Mouse (Mus musculus) liver, embryonic 15.5 days (tissue): ENCODE measurements around the gene Ip6k2. TPM values are rescaled to one million over a fixed set of nuclear protein-coding genes. Genes with fewer than 3 reads are reported as not detected.

Experiments used
- ATAC-seq: fragments of 200-750 bp; cut with Nextera tagmentation; 2 replicates; pipeline ENCODE4 v1.8.0; 2017; ENCODE audit warnings: moderate number of reproducible peaks, mild to moderate bottlenecking, moderate library complexity; ENCODE audit not compliant: insufficient read depth
- H3K27ac ChIP-seq: fragments of 300-500 bp; sonication (generic); replicated peaks from 2 replicates; pipeline ENCODE4 v1.5.1; 2015; ENCODE audit warnings: mild to moderate bottlenecking, inconsistent platforms
- H3K27me3 ChIP-seq: fragments of 300-500 bp; sonication (generic); 2 replicates; pipeline ENCODE4 v1.6.1; 2015; ENCODE audit warnings: mild to moderate bottlenecking, inconsistent platforms
- H3K36me3 ChIP-seq: fragments of 300-500 bp; sonication (generic); replicated peaks from 2 replicates; pipeline ENCODE4 v1.6.1; 2015; ENCODE audit warnings: moderate library complexity, mild to moderate bottlenecking, inconsistent platforms
- H3K4me1 ChIP-seq: fragments of 300-500 bp; sonication (generic); replicated peaks from 2 replicates; pipeline ENCODE4 v1.6.1; 2015; ENCODE audit warnings: inconsistent platforms
- H3K4me2 ChIP-seq: fragments of 300-500 bp; sonication (generic); 2 replicates; pipeline ENCODE4 v1.6.1; 2015; ENCODE audit warnings: moderate library complexity, mild to moderate bottlenecking, inconsistent platforms
- H3K4me3 ChIP-seq: fragments of 300-500 bp; sonication (generic); replicated peaks from 2 replicates; pipeline ENCODE4 v1.5.1; 2015; ENCODE audit warnings: mild to moderate bottlenecking, inconsistent platforms
- H3K9ac ChIP-seq: fragments of 300-500 bp; sonication (generic); 2 replicates; pipeline ENCODE4 v1.6.1; 2015; ENCODE audit warnings: moderate library complexity, mild to moderate bottlenecking, inconsistent platforms
- H3K9me3 ChIP-seq: fragments of 300-500 bp; sonication (generic); replicated peaks from 2 replicates; pipeline ENCODE4 v1.6.1; 2016; ENCODE audit warnings: inconsistent platforms
- WGBS: fragments of 180-500 bp; shearing (Covaris S2); methylation state at CpG from one replicate; pipeline ENCODE4 v1.1.7; 2015; ENCODE audit warnings: mixed read lengths; ENCODE audit not compliant: insufficient replicate concordance; 5-methylcytosine and 5-hydroxymethylcytosine counted together
- polyA plus RNA-seq: library from polyadenylated mRNA; unstranded; fragments of >200 nt; fragmentation: Nextera tagmentation; extraction: Ambion mirVana; gene quantifications from 2 replicates; pipeline ENCODE4 v1.2.1, GENCODE M21; 2015

The Ip6k2 gene
- 11.6 and 12.9 TPM in 2 replicates for polyA plus RNA-seq

- Histone ChIP-seq H3K27me3 (peaks cover 6% of the 10 kb centered on the region; the same call in 1 of the 2 replicates), H3K9ac (peak within 1 kb of the TSS; percentile 93), H3K36me3 (peaks cover 28% of the 10 kb centered on the region), H3K4me2 (peak within 1 kb of the TSS; percentile 79), H3K9me3 (no peaks in the 10 kb centered on the region), H3K4me3 (peak within 1 kb of the TSS; percentile 92), H3K4me1 (peaks cover 56% of the 10 kb centered on the region), H3K27ac (peak within 1 kb of the TSS; percentile 86)
- WGBS, result 0% methylated on average over 56 of the region's 56 CpGs
- ATAC-seq, result peak; percentile 94
Measured at GRCm38 (mm10) chr9:108783548-108784463, at the start of gene Ip6k2. Ip6k2 (plus strand) TSS chr9:108783796.

GRCm38 (mm10) chr9:108734626-108735025, 49.0 kb upstream of the Ip6k2 start:
- H3K9ac ChIP-seq, result no peak overlapping the region
- no peaks in the 10 kb centered on the region for H3K27me3 ChIP-seq
- H3K4me1 ChIP-seq, result no peaks in the 10 kb centered on the region
- peaks cover 13% of the 10 kb centered on the region for H3K36me3 ChIP-seq
- no peak overlapping the region for H3K27ac ChIP-seq
- ATAC-seq, result no peak
- H3K9me3 ChIP-seq, result no peaks in the 10 kb centered on the region
- H3K4me3 ChIP-seq, result no peak overlapping the region
- H3K4me2 ChIP-seq, result no peak overlapping the region

- no peak overlapping the region for H3K4me3 ChIP-seq
- ATAC-seq, result no peak
Measured at GRCm38 (mm10) chr9:108739239-108739638, 44.4 kb upstream of the Ip6k2 start.

GRCm38 (mm10) chr9:108740062-108740461, 43.5 kb upstream of the Ip6k2 start:
- H3K4me3 ChIP-seq, result no peak overlapping the region
- no peaks in the 10 kb centered on the region for H3K27me3 ChIP-seq
- H3K4me2 ChIP-seq, result no peak overlapping the region
- H3K27ac ChIP-seq, result no peak overlapping the region
- H3K4me1 ChIP-seq, result no peaks in the 10 kb centered on the region
- ATAC-seq, result no peak
- H3K9ac ChIP-seq, result no peak overlapping the region
- peaks cover 19% of the 10 kb centered on the region for H3K36me3 ChIP-seq
- 70% methylated on average over 1 of the region's 1 CpGs for WGBS
- no peaks in the 10 kb centered on the region for H3K9me3 ChIP-seq

More at GRCm38 (mm10) chr9:108739239-108739638, 44.4 kb upstream of the Ip6k2 start:
- Histone ChIP-seq H3K4me2 (no peak overlapping the region), H3K4me1 (no peaks in the 10 kb centered on the region), H3K27ac (no peak overlapping the region), H3K9ac (no peak overlapping the region), H3K9me3 (no peaks in the 10 kb centered on the region), H3K27me3 (no peaks in the 10 kb centered on the region), H3K36me3 (peaks cover 20% of the 10 kb centered on the region)
- 39% methylated on average over 3 of the region's 3 CpGs for WGBS

GRCm38 (mm10) chr9:108742048-108742447, 41.5 kb upstream of the Ip6k2 start:
- Histone ChIP-seq H3K4me1 (0 out of 2 replicates have a peak, but pooled peaks cover 2% of the 10 kb centered on the region), H3K4me3 (no peak overlapping the region), H3K36me3 (peaks cover 35% of the 10 kb centered on the region), H3K4me2 (no peak overlapping the region), H3K27me3 (no peaks in the 10 kb centered on the region), H3K9me3 (no peaks in the 10 kb centered on the region), H3K27ac (no peak overlapping the region), H3K9ac (no peak overlapping the region)
- 72% methylated on average over 9 of the region's 9 CpGs for WGBS
- ATAC-seq, result no peak

- Histone ChIP-seq H3K4me1 (peaks cover 19% of the 10 kb centered on the region), H3K27ac (peak overlapping the region; percentile 36), H3K4me3 (no peak overlapping the region), H3K9me3 (no peaks in the 10 kb centered on the region), H3K4me2 (no peak overlapping the region), H3K36me3 (peaks cover 38% of the 10 kb centered on the region), H3K27me3 (no peaks in the 10 kb centered on the region), H3K9ac (no peak overlapping the region)
- WGBS, result 80% methylated on average over 14 of the region's 14 CpGs
- ATAC-seq, result no peak
Measured at GRCm38 (mm10) chr9:108746876-108747499, 36.6 kb upstream of the Ip6k2 start.

GRCm38 (mm10) chr9:108747694-108748093, 35.9 kb upstream of the Ip6k2 start:
- peak; percentile 89 for ATAC-seq
- Histone ChIP-seq H3K9ac (no peak overlapping the region), H3K9me3 (no peaks in the 10 kb centered on the region), H3K4me1 (peaks cover 19% of the 10 kb centered on the region), H3K27me3 (no peaks in the 10 kb centered on the region), H3K36me3 (peaks cover 38% of the 10 kb centered on the region), H3K4me2 (no peak overlapping the region), H3K4me3 (no peak overlapping the region), H3K27ac (peak overlapping the region; percentile 36)
- 57% methylated on average over 3 of the region's 3 CpGs for WGBS

GRCm38 (mm10) chr9:108748600-108749183, 34.9 kb upstream of the Ip6k2 start:
- peaks cover 30% of the 10 kb centered on the region for H3K36me3 ChIP-seq
- peaks cover 19% of the 10 kb centered on the region for H3K4me1 ChIP-seq
- H3K27me3 ChIP-seq, result no peaks in the 10 kb centered on the region
- H3K4me3 ChIP-seq, result no peak overlapping the region
- no peaks in the 10 kb centered on the region for H3K9me3 ChIP-seq
- H3K4me2 ChIP-seq, result no peak overlapping the region
- WGBS, result 79% methylated on average over 11 of the region's 11 CpGs
- H3K9ac ChIP-seq, result no peak overlapping the region
- H3K27ac ChIP-seq, result no peak overlapping the region
- ATAC-seq, result no peak

- Histone ChIP-seq H3K27me3 (no peaks in the 10 kb centered on the region), H3K4me3 (no peak overlapping the region), H3K4me1 (peaks cover 19% of the 10 kb centered on the region), H3K4me2 (no peak overlapping the region), H3K9ac (no peak overlapping the region), H3K27ac (no peak overlapping the region), H3K36me3 (peaks cover 17% of the 10 kb centered on the region), H3K9me3 (no peaks in the 10 kb centered on the region)
- WGBS, result 78% methylated on average over 11 of the region's 11 CpGs
- ATAC-seq, result no peak
Measured at GRCm38 (mm10) chr9:108750616-108751015, 33.0 kb upstream of the Ip6k2 start.

- H3K9me3 ChIP-seq, result no peaks in the 10 kb centered on the region
- no peak overlapping the region for H3K4me2 ChIP-seq
- H3K4me1 ChIP-seq, result peaks cover 14% of the 10 kb centered on the region
- 71% methylated on average over 11 of the region's 11 CpGs for WGBS
- no peak overlapping the region for H3K9ac ChIP-seq
- H3K36me3 ChIP-seq, result peaks cover 2% of the 10 kb centered on the region
- no peak for ATAC-seq
- H3K27ac ChIP-seq, result no peak overlapping the region
- H3K27me3 ChIP-seq, result no peaks in the 10 kb centered on the region
- no peak overlapping the region for H3K4me3 ChIP-seq
Measured at GRCm38 (mm10) chr9:108752142-108752920, 31.3 kb upstream of the Ip6k2 start.
